Mouse (Mus musculus) liver (tissue): ENCODE results near the gene Gm6710.
"Not testable (repeated sequence)": the region's sequence is repeated elsewhere in the genome, so short reads cannot be mapped to it uniquely, and the experiment has no call there.

ENCODE experiments used
- DNase-seq: peaks from one replicate; pipeline ENCODE4 v3.0.0-alpha.2; 2020; ENCODE audit warnings: mixed read lengths

Gm6710 gene

DNA sequence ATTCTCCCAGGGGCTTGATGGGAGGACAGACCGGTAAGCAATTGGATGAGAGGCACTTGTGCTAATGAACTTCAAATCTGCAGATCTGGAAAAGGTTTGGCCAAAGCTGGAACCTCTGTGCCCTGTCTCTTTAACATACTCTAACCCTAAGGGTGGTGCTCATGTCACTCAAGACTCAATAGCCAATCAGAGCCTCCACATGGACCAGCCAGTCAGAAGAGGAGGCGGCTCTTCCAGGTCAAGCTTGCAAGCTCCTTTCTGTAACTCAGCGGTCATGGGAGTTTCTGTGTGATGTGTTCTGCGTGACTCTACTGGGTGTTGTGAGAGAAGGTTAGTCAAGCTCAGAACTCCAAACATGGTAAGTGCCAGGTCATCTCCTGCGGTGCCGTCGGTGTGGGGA lies at the start of gene Gm6710:
Gene Gm6710 (plus strand): TSS at position 196 of the 400 bp plus-strand sequence.
- not testable (repeated sequence) for DNase-seq
